Mouse (Mus musculus) layer of hippocampus, adult 9-10 months (tissue): Measurements from ENCODE around the gene Btbd35f2.
"Not testable (repeated sequence)": the region's sequence is repeated elsewhere in the genome, so short reads cannot be mapped to it uniquely, and the experiment has no call there.

Experiments used
- DNase-seq: peaks from one replicate; pipeline ENCODE4 v3.0.0; 2022; ENCODE audit warnings: low spot score

The Btbd35f2 gene

DNA sequence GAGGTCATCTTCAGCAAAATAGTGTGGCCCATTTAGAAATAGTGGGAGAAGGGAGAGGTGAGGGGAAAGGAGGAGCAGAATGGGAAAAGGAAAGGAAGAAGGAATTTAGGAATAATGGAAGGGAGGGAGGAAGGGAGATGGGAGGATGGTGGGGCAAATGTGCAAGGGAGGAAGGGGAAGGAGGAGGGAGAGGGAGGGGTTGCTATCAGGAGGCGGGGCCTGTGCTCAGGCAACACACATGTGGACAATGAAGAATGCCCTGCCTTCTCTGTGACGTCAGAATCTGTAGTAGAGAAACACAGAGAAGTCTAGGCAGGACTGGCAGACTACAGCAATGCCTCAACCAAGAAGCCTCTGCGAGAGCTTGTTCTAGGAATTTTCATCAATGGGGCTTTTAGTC, at the start of gene Btbd35f2:
TSS of gene Btbd35f2 (plus strand) at position 301 of the 400 bp plus-strand sequence.
- DNase-seq, result not testable (repeated sequence)
